Mouse (Mus musculus) left cerebral cortex, postnatal 25 days (tissue): Measurements from ENCODE around the gene Foxe1. TPM values are rescaled to one million over a fixed set of nuclear protein-coding genes. Genes with fewer than 3 reads are reported as not detected.

Experiments
- DNase-seq, 2 experiments: peaks; one replicate each; pipeline ENCODE4 v3.0.0; 2022; ENCODE audit warnings: low spot score in 2 of 2, mixed read lengths in 1 of 2
- intact Hi-C: fragments of 180-260 bp; cut with DNase I; formaldehyde crosslinking; loops from one replicate; pipeline ENCODE4 v1.15.1; 2025
- total RNA-seq, 2 experiments: library from RNA; stranded (reverse); gene quantifications; 2 replicates each; pipeline ENCODE4 v1.2.3; 2021

The Foxe1 gene
- total RNA-seq, 2 experiments from 2014 or later: not detected

GRCm38 (mm10) chr4:46346221-46346620 lies 2.8 kb downstream of the Foxe1 start:
- intact Hi-C loops: no loop called here
- DNase-seq: no peak

DNA sequence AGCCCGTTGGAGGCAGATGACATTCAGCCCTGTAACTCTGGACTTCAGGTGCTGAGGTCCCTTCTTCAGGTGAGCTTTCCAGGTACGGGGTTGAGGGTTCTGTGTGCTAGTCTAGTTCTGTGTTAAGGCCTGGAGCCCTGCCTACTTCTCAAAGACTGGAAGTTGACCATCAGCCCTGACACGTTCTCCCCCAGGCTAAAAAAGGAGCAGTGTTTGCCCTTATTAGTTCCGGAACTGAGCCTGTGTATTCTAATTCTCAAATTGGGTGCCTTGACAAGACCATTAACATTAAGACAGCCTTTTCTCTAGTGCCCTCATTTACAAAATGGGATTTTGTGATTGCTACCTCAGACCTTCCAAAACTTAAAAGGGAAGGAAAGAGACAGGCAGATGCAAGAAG lies 3.7 kb downstream of the Foxe1 start:
- intact Hi-C loops: no loop called here
- no peak for DNase-seq

DNA sequence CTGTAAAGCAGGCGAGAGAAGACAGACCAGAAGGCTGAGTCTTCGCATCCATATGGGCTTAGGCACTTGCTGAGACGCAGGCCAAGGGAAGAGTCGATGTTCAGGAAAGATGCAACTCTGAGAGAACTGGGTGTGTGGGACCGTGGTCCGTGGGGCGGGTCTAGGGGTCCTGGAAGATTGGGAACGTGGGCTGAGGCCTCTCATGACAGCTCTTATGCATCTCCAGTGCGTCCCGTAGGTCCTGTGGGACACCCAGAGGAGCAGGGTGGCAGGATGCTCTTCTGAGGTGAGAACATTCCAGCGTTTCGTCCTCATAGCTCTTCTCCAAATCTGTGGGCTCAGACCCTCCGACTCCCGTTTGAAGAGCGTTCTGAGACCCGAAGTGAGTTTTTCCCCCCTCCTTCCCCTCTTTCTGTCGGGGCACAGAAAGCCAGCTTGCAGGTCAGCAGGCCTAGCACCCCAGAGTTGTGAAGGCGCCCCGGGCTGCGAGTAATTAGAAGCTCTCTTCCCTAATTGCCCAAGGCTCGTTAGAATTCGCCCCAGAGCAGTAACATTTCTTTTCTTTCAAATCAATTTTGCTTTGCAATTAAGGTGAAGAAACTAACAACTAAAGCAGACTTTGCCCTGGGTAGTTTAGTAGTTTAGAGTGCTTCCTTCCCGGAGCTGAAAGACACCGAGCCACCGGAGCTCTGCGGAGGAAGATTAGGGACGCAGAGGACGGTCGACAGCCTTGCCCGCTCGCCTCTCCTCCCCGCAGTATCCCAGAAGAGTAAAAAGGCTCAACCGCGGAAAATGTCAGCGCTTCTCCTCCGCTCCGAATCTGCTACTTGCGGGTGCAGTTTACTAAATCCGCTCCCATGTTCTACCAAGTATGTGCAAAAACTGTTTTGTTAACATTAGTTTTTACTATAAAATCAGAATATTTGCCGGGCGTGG lies 4.4 kb downstream of the Foxe1 start:
- intact Hi-C loops: no loop called here
- DNase-seq: no peak

- intact Hi-C loops: no loop called here
Observed at GRCm38 (mm10) chr4:46348897-46349296, 5.5 kb downstream of the Foxe1 start.

DNA sequence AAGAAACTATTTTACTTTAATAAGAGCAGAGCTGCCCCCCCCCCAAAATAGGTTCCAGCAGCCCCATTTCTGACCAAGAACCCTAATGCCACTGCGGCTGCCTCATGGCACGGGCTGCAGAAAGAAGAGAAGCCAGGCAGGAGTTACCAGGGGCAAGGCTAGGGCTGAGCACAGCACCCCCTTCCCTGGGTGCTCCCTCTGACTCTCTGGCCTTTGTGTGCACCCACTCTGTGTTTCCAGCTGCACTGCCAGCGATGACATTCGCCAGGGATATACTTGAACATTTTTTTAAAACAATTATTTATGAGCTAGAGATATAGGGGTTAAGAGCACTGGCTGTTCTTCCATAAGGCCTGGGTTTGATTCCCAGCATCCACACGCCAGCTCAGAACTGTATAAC lies 6.1 kb downstream of the Foxe1 start:
- no peak for DNase-seq
- intact Hi-C loops: no loop called here

More at GRCm38 (mm10) chr4:46348897-46349296, 5.5 kb downstream of the Foxe1 start:
- no peak for DNase-seq

- intact Hi-C loops: no loop called here
- DNase-seq: no peak
Observed at GRCm38 (mm10) chr4:46353045-46353444, 9.6 kb downstream of the Foxe1 start.

- intact Hi-C loops: no loop called here
- DNase-seq: peak in 1 of 2 experiments; percentile 56
Observed at GRCm38 (mm10) chr4:46356351-46357133, 13.1 kb downstream of the Foxe1 start.

DNA sequence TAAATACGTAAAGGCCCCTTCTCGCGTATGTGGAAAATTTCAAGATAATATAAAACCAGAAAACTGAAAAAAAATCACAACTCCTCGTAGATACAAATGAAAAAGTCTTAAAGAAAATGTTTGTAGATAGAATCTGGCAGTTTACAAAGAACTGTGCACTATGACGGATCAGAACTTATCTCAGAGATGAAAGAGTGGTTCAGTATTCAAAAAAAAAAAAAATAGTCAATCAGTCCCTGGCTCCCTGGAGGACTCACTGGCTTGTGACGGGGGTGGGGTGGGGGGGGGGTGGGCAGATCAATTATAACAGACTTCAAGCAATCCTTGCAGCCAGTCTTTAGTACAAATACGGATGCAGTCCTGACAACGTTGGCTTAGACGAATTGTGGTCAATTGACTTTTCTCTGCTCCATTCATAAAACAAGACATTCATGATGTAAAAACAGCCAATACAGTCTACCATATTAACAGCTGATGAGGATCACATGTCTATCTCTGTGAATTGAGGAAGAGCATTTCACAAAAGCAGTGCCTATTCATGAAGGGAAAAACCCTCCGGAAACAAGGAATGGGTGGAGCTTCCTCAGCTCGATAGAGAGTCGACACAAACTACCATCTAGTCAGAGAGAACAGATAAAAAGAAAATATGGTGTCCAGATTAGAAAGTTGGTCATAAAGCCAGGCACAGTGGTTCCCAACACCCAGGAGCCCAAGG lies 16.3 kb downstream of the Foxe1 start:
- no peak for DNase-seq
- intact Hi-C loops: no loop called here

DNA sequence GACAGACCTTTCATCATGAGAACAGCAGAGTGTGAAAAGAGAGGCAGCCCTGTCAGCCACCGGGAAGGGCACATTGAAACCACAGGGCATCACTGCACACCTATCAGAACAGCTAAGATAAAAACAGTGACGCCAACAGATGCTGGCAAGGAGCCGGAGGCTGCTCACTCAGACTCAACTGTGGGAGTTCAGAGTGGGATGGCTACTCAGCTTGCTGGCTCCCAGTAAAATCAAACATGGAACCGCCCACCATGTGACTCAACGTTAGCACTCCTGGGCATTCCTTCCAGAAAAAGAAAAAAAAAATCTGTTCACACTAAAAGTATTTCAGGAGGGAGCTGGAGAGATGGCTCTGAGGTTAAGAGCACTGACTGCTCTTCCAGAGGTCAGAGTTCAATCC lies 17.8 kb downstream of the Foxe1 start:
- peak; percentile 60 to 94 for DNase-seq
- intact Hi-C loops: no loop called here

- DNase-seq: no peak
- intact Hi-C loops: no loop called here
Observed at GRCm38 (mm10) chr4:46364360-46364759, 21.0 kb downstream of the Foxe1 start.

DNA sequence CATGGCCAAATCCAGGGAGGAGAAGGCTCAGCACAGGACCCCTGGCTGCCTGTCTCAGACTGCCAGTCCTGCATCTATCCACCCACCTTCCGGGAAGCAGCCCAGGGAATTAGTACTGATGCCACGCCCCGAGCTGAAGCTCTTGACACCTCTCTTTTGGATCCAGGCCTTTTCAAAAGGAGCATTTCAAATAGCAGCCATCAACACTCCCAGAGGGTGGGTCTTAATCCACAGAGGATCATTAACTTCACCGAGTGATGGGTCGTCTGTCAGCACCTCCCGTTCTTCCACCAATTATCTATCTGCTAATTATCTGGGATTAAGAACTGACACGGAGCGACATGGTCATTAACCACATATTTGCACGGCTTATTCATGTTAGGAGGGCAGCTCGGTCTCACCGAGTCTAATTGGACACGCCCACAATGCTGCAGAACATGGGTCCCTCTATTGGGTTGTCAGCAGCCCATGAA lies 24.1 kb downstream of the Foxe1 start:
- no peak for DNase-seq
- intact Hi-C loops: no loop called here

GRCm38 (mm10) chr4:46369070-46369469 lies 25.7 kb downstream of the Foxe1 start:
- DNase-seq: no peak

GRCm38 (mm10) chr4:46370406-46370805 lies 27.0 kb downstream of the Foxe1 start:
- intact Hi-C loops: no loop called here
- no peak for DNase-seq

More at GRCm38 (mm10) chr4:46369070-46369469, 25.7 kb downstream of the Foxe1 start:
- intact Hi-C loops: no loop called here

GRCm38 (mm10) chr4:46371030-46371429 lies 27.6 kb downstream of the Foxe1 start:
- peak in 1 of 2 experiments; percentile 22 for DNase-seq
- intact Hi-C loops: no loop called here

GRCm38 (mm10) chr4:46374455-46374854 lies 31.0 kb downstream of the Foxe1 start:
- peak in 1 of 2 experiments; percentile 12 for DNase-seq
- intact Hi-C loops: no loop called here

- intact Hi-C loops: loop anchor here (5.0 kb wide), 1 partner anchor 173 kb away; no protein-coding TSS in a partner anchor
- DNase-seq: peak; percentile 87 to 89
Observed at GRCm38 (mm10) chr4:46374869-46375368, 31.5 kb downstream of the Foxe1 start.

DNA sequence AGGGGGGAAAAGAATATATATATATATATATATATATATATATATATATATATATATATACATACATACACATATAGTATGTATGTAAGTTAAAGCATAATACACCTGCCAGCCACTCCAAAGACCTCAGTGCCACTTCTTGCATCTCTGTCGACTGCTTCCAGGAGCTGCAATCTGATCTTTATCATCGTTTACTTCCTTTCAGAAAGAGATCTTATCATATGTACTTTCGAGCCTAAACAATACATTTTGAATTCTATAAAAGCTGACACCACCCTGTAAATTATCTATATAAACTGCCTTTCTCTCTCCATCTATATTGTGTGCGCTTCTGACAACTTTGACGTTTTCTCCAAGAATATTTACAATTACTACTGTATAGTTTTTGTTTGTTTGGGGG lies 45.1 kb downstream of the Foxe1 start:
- no peak for DNase-seq
- intact Hi-C loops: no loop called here

DNA sequence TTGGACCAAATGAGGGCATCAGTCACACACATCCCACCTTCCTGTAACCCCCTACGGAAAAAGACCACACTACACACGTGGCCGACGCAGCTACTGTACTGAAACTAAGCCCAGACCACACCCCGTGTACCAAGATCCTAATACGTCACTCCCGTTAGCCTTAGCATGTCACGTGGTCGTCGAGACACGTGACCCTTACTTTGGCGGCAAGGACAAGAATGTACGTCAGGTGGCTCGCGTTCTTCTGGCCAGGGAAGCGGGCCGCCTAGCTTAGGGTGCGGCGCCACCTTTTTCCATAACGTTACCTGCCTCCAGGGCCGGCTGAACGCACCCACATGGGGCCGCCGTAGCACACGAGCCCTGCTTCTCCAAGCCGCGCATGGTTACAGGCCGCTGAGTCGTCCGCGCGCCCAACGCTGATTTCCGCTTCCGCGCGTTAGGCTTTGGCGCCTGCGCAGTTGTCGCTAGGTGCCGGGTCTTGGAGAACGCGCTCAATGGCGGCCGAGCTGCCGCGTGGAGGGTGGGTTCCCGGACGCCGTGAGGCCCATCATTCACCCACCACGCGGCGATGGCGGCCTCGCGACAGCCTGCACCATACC lies 45.7 kb downstream of the Foxe1 start, which contains the start of gene Trmo:
TSS of gene Trmo (minus strand) at position 425 of the 599 bp plus-strand sequence.
- DNase-seq: peak; percentile 96
- intact Hi-C loops: loop anchor here (1.0 kb wide), 1 partner anchor 63 kb away; no protein-coding TSS in a partner anchor
